Mouse (Mus musculus) erythroblast, embryonic 14.5 days (primary cell): Measurements from ENCODE around the gene Dync2li1.

Experiments
- GATA1 ChIP-seq: IDR thresholded peaks from 2 replicates; pipeline ENCODE4 v1.6.1; 2012; ENCODE audit warnings: low read length, inconsistent platforms, mixed read lengths
- TAL1 ChIP-seq: IDR thresholded peaks from 3 replicates; pipeline ENCODE4 v1.6.1; 2012; ENCODE audit warnings: low read length, inconsistent platforms, mixed read lengths

GRCm38 (mm10) chr17:84658951-84659350 is 32.7 kb downstream of the Dync2li1 start:
- no peak for TF ChIP-seq TAL1
- no peak for TF ChIP-seq GATA1
